Mouse (Mus musculus) cerebellum, adult 11 months (tissue): Measurements from ENCODE around the gene Acan.
A peak's percentile ranks its signal among the peaks of the same experiment; 100 is the strongest.

Experiments used
- DNase-seq: peaks from one replicate; pipeline ENCODE4 v3.0.0; 2022

Acan gene

DNA sequence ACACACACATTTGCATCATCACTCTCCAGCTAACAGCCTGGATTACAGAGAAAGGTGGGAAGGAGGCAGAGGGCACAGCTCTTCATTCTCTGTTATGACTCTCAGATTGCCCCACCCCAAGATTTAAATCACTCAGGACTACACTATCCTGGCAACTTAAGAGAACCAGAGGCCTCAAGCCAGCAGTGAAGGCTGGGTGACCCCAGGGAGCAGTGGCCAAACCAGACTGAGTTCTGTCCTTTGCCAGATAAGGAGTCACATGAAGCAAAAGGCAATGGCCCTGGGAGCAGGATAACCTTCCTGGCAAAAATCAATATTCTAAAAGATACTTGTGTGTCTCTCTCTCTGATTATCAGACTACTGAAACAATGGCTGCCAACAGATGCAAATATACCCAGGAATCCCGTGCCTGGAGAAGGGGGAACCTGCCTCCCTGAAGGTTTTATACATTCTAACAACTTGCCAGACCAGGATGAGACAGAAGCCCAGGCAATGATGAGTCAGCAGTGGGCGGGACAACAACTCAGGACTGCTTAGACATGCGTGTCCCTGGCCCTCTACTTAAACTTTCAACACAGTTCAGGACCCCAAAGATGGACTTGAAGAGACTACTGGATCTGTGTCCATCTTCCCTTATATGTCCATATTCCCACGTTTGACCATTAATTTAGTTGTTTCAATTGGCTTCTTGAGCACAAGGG is 86.8 kb downstream of the Acan start:
- no peak for DNase-seq

DNA sequence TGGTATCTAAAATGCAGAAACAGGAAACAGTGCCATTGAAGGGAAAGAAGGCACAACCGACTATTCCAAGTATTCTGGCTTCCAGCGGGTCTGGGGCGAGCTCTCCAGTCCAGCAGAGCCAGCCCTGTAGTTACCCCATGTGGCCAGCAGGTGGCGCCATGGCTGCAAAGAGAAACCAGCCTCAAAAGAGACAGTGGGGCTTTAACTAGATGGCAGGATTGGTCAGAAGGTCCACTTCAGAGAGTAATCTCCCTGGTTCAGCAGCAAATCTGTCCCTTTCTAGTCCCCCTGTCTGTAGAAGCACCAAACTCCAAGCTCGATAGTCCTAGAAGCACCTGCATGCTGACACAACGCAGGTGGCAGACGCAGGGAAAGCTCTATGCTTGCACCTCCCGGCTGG is 87.6 kb downstream of the Acan start:
- DNase-seq, result peak; percentile 66

GRCm38 (mm10) chr7:79147011-79147837 is 93.9 kb downstream of the Acan start:
- no peak for DNase-seq

- no peak for DNase-seq
Measured at GRCm38 (mm10) chr7:79147931-79148653, 94.8 kb downstream of the Acan start.

DNA sequence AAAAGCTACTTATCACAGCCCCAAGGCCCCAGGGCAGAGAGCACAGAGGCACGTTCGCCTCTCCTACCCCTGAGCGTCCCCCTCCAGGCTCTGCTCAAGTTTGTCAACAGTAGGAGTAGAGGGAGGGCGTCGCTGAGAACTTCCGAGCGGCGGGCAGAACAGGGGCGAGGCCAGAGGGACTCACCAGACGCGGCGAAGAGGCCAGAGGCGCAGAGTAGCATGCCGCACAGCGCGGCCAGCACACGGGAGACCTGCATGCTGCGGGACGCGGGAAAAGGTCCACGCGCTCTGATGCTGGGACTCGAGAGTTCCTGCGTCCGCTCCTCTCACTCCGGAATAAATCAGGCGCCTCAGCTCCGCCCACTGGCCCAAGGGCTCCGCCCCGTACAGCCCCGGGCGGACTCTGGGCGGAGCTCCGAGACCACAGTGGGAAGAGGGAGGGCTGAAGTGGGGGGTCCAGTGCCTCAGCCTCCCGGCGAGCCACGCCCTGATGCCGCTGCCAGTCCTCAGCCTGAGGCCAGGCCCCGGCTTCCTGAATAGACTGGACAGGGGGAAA is 95.5 kb downstream of the Acan start, which contains the start of gene Mfge8:
Gene Mfge8 (minus strand): TSS at position 350 of the 556 bp plus-strand sequence.
- DNase-seq, result peak; percentile 28

GRCm38 (mm10) chr7:79149522-79149921 is 96.2 kb downstream of the Acan start:
- DNase-seq, result no peak

DNA sequence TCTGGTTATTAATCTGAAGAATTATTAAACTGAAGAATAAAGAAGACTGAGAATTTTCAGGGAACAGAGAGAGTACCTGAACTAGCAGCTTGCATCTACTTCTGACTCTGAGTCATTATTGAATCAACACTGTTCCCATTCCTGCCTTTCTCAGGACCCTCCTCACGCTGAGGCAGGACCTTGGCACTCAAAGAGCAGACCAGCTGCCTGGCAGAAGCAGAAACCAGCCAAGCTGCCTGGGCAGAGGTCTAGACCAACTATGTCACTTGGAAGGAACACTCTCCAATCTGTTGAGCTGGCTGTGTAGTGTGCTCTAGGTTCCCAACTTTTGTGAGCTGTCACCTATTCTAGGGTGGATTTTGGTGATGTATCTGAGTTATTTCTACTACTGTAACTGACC is 106.1 kb downstream of the Acan start:
- DNase-seq, result no peak
